Mouse (Mus musculus): ENCODE results near the gene 4930415O20Rik. TPM values are rescaled to one million over a fixed set of nuclear protein-coding genes. Genes with fewer than 3 reads are reported as not detected.

Gene 4930415O20Rik
- 0.30 and 0.62 TPM in 2 replicates for polyA plus RNA-seq (2015; fragmentation: Nextera tagmentation; extraction: Ambion mirVana)

- ATAC-seq (replicated peaks; ENCODE audit: low FRiP score, low read depth) (no peak), DNase-seq (ENCODE audit: low spot score) (no peak)
- WGBS = 82% methylated on average over 10 of the region's 10 CpGs
- TF ChIP-seq CTCF (IDR thresholded peaks at IDR 0.05; ENCODE audit: low read depth) = no peak
- Histone ChIP-seq H3K27me3 (ENCODE audit: insufficient read depth, low read length) (no peaks in the 10 kb centered on the region), H3K4me1 (replicated peaks; ENCODE audit: insufficient read depth, low read length) (peaks cover 15% of the 10 kb centered on the region), H3K4me3 (replicated peaks; ENCODE audit: low read depth, low read length) (no peak within 1 kb of the TSS), H3K27ac (no peak within 1 kb of the TSS), H3K4me2 (ENCODE audit: low read length) (no peak within 1 kb of the TSS), H3K36me3 (ENCODE audit: insufficient read depth, low read length) (no peaks in the 10 kb centered on the region), H3K9ac (ENCODE audit: low read depth, low read length) (no peak within 1 kb of the TSS), H3K9me3 (replicated peaks; ENCODE audit: low read length) (no peaks in the 10 kb centered on the region)
Observed at GRCm38 (mm10) chr15:98570873-98571538, at the start of gene 4930415O20Rik, which contains the start of gene Ccnt1. Gene 4930415O20Rik, plus strand, starts transcription at chr15:98571004. Gene Ccnt1, minus strand, starts transcription at chr15:98570923.

GRCm38 (mm10) chr15:98521245-98521644, 49.6 kb upstream of the 4930415O20Rik start:
- H3K4me3 ChIP-seq (replicated peaks; ENCODE audit: low read depth, low read length) = no peak overlapping the region
- DNase-seq (ENCODE audit: low spot score) = no peak
- TF ChIP-seq CTCF (IDR thresholded peaks at IDR 0.05; ENCODE audit: low read depth) = no peak

GRCm38 (mm10) chr15:98526057-98526456, 44.7 kb upstream of the 4930415O20Rik start:
- DNase-seq (ENCODE audit: low spot score) = no peak
- no peak for TF ChIP-seq CTCF (IDR thresholded peaks at IDR 0.05; ENCODE audit: low read depth)
- no peak overlapping the region for H3K9ac ChIP-seq (ENCODE audit: low read depth, low read length)

More at GRCm38 (mm10) chr15:98521245-98521644, 49.6 kb upstream of the 4930415O20Rik start:
- Histone ChIP-seq H3K4me1 (replicated peaks; ENCODE audit: insufficient read depth, low read length) (no peaks in the 10 kb centered on the region), H3K9ac (ENCODE audit: low read depth, low read length) (no peak overlapping the region), H3K27ac (no peak overlapping the region), H3K4me2 (ENCODE audit: low read length) (no peak overlapping the region), H3K9me3 (replicated peaks; ENCODE audit: low read length) (no peaks in the 10 kb centered on the region), H3K27me3 (ENCODE audit: insufficient read depth, low read length) (no peaks in the 10 kb centered on the region), H3K36me3 (ENCODE audit: insufficient read depth, low read length) (peaks cover 57% of the 10 kb centered on the region)
- 64% methylated on average over 3 of the region's 3 CpGs for WGBS
- no peak for ATAC-seq (replicated peaks; ENCODE audit: low FRiP score, low read depth)

GRCm38 (mm10) chr15:98527056-98527771, 43.6 kb upstream of the 4930415O20Rik start:
- peaks cover under 1% of the 10 kb centered on the region; the same call in 1 of the 2 replicates for H3K4me1 ChIP-seq (replicated peaks; ENCODE audit: insufficient read depth, low read length)
- DNase-seq (ENCODE audit: low spot score) = no peak
- 90% methylated on average over 5 of the region's 5 CpGs for WGBS
- H3K36me3 ChIP-seq (ENCODE audit: insufficient read depth, low read length) = peaks cover 58% of the 10 kb centered on the region
- no peak overlapping the region for H3K4me2 ChIP-seq (ENCODE audit: low read length)
- no peak overlapping the region for H3K4me3 ChIP-seq (replicated peaks; ENCODE audit: low read depth, low read length)
- no peak for TF ChIP-seq CTCF (IDR thresholded peaks at IDR 0.05; ENCODE audit: low read depth)
- no peaks in the 10 kb centered on the region for H3K9me3 ChIP-seq (replicated peaks; ENCODE audit: low read length)
- ATAC-seq (replicated peaks; ENCODE audit: low FRiP score, low read depth) = no peak
- H3K9ac ChIP-seq (ENCODE audit: low read depth, low read length) = no peak overlapping the region
- H3K27me3 ChIP-seq (ENCODE audit: insufficient read depth, low read length) = no peaks in the 10 kb centered on the region
- no peak overlapping the region for H3K27ac ChIP-seq

More at GRCm38 (mm10) chr15:98526057-98526456, 44.7 kb upstream of the 4930415O20Rik start:
- no peaks in the 10 kb centered on the region for H3K9me3 ChIP-seq (replicated peaks; ENCODE audit: low read length)
- H3K4me3 ChIP-seq (replicated peaks; ENCODE audit: low read depth, low read length) = no peak overlapping the region
- H3K4me1 ChIP-seq (replicated peaks; ENCODE audit: insufficient read depth, low read length) = no peaks in the 10 kb centered on the region
- no peaks in the 10 kb centered on the region for H3K27me3 ChIP-seq (ENCODE audit: insufficient read depth, low read length)
- H3K4me2 ChIP-seq (ENCODE audit: low read length) = no peak overlapping the region
- WGBS = 79% methylated on average over 5 of the region's 5 CpGs
- no peak overlapping the region for H3K27ac ChIP-seq
- peaks cover 64% of the 10 kb centered on the region for H3K36me3 ChIP-seq (ENCODE audit: insufficient read depth, low read length)
- no peak for ATAC-seq (replicated peaks; ENCODE audit: low FRiP score, low read depth)

DNA sequence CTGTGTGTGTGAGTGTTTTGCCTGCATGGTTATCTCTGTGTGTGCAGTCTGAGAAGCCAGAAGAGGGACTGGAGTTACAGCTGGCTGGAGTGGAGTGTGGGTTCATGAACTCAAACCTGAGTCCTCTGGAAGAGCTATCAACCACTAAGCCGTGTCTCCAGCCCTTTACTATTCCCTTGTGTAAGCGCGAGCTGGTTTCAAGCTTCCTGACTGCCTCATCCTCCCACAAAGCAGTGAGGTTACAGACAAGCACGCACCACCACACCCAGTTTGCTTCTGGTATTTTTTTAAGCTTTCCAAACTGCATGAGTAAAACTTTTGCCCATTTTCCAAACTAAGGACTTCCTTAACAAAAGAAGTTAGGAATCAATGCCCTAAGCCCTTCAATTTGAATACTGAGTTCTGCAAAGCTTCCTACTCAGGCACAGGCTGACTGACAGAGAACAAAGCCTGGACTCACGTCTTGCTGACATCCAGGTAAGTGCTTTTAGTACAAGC, 42.7 kb upstream of the 4930415O20Rik start:
- Histone ChIP-seq H3K4me2 (ENCODE audit: low read length) (no peak overlapping the region), H3K36me3 (ENCODE audit: insufficient read depth, low read length) (peaks cover 49% of the 10 kb centered on the region), H3K27me3 (ENCODE audit: insufficient read depth, low read length) (no peaks in the 10 kb centered on the region), H3K27ac (no peak overlapping the region), H3K4me3 (replicated peaks; ENCODE audit: low read depth, low read length) (no peak overlapping the region), H3K9ac (ENCODE audit: low read depth, low read length) (no peak overlapping the region), H3K9me3 (replicated peaks; ENCODE audit: low read length) (no peaks in the 10 kb centered on the region), H3K4me1 (replicated peaks; ENCODE audit: insufficient read depth, low read length) (peaks cover 10% of the 10 kb centered on the region; the same call in 1 of the 2 replicates)
- no peak for ATAC-seq (replicated peaks; ENCODE audit: low FRiP score, low read depth)
- no peak for DNase-seq (ENCODE audit: low spot score)
- TF ChIP-seq CTCF (IDR thresholded peaks at IDR 0.05; ENCODE audit: low read depth) = no peak
- WGBS = 78% methylated on average over 5 of the region's 5 CpGs

GRCm38 (mm10) chr15:98532281-98532680, 38.5 kb upstream of the 4930415O20Rik start:
- WGBS = 24% methylated on average over 5 of the region's 5 CpGs
- ATAC-seq (replicated peaks; ENCODE audit: low FRiP score, low read depth) = no peak
- Histone ChIP-seq H3K9ac (ENCODE audit: low read depth, low read length) (peak overlapping the region; percentile 94; the same call in 1 of the 2 replicates), H3K27ac (no peak overlapping the region), H3K4me3 (replicated peaks; ENCODE audit: low read depth, low read length) (peak overlapping the region; percentile 91), H3K36me3 (ENCODE audit: insufficient read depth, low read length) (peaks cover 23% of the 10 kb centered on the region), H3K4me2 (ENCODE audit: low read length) (peak overlapping the region; percentile 83), H3K4me1 (replicated peaks; ENCODE audit: insufficient read depth, low read length) (peaks cover 10% of the 10 kb centered on the region; the same call in 1 of the 2 replicates), H3K9me3 (replicated peaks; ENCODE audit: low read length) (no peaks in the 10 kb centered on the region), H3K27me3 (ENCODE audit: insufficient read depth, low read length) (no peaks in the 10 kb centered on the region)
- DNase-seq (ENCODE audit: low spot score) = no peak
- no peak for TF ChIP-seq CTCF (IDR thresholded peaks at IDR 0.05; ENCODE audit: low read depth)
